Mouse (Mus musculus) liver, postnatal 0 days (tissue): ENCODE results near the gene Dnajc7.

ENCODE experiments used
- CTCF ChIP-seq: sonication (generic); IDR thresholded peaks from 2 replicates; pipeline ENCODE4 v1.5.1; 2016; ENCODE audit warnings: antibody characterized with exemption, low read depth
- EP300 ChIP-seq: IDR thresholded peaks from 2 replicates; pipeline ENCODE4 v1.6.1; 2016; ENCODE audit warnings: antibody characterized with exemption, low read depth, mild to moderate bottlenecking

DNA sequence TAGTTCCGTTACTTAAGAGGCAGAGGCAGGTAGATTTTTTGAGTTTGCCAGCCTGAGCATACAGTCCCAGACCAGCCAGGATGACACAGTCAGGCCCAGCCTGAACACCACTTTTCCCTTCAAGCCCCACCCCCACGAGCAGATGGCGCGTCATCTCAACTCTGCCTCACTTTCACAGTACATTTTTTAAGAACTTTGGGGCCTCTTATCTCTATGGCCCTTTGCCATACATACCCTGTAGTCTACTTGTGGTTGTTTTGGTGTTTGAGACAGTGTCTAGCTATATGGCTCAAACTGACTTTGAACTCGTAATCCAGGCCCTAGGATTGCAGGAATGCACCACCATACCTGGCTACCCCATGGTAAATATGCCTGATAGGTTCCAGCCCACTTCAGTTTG, 8.1 kb upstream of the Dnajc7 start:
- TF ChIP-seq CTCF (no peak), EP300 (no peak)
